Mouse (Mus musculus) CH12F3 (cell line): Measurements from ENCODE around the gene Hoxa11.

Experiments used
- in situ Hi-C: fragments of 300-500 bp; cut with MboI; formaldehyde crosslinking; loops from 2 replicates; pipeline ENCODE4 v1.14.3; 2020; ENCODE audit warnings: low sequenced_read_pairs

The Hoxa11 gene

DNA sequence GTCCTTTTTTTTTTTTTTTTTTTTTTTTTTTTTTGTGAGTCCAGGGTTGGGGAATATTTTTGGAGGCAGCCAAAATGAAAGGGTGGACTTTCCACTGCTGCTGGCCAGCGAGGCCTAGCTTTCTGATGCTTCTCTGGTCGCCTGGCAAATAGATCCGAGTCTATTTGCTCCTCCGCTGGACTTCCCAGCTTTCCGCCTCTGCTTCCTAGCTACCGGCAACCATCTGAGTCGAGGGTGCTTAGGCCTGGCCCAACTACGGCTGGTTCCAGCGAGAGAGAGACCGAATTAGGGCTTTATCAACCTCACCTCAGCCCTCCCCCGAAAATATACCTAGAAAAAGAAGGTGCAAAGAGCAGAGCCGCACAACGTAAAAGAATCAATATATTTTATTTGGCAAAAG is 22.9 kb downstream of the Hoxa11 start:
- in situ Hi-C loops: loop anchor here (5.0 to 25.0 kb wide), 3 partner anchors 360 to 1008 kb away; no protein-coding TSS in a partner anchor

DNA sequence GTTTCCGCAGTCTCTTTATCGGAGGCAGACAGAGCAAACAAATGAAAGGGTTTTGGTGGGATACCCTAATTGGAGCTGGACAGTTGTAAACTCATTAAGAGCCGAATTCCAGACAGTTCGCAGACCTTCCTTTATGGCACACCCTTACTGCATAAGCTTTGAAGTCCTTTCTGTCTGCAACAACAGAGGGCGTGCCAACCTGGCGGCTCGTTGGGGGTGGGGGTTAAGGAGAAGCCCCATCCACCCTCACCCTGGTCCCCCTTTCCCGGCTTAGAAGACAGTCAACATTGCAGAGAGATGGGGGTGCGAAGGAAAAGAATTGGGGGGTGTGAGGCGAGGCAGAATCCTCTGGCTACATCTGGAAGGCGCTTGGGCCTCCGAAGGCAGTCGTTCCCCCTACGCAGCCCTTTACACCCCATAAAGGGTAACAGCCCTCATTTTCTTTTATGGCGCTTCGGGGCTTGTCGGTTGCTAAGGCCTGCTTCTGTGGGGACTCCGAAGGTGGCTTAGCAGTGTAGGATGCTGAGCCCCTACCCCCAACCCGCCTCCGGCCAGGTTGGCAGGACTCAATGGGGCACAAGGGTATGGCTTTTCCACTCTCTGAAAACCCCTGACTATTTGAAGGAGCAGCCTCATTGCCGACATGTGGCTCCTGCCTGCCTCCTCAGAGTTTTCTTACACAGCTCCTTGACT is 23.5 kb downstream of the Hoxa11 start:
- in situ Hi-C loops: loop anchor here (5.0 to 25.0 kb wide), 3 partner anchors 360 to 1007 kb away; no protein-coding TSS in a partner anchor

DNA sequence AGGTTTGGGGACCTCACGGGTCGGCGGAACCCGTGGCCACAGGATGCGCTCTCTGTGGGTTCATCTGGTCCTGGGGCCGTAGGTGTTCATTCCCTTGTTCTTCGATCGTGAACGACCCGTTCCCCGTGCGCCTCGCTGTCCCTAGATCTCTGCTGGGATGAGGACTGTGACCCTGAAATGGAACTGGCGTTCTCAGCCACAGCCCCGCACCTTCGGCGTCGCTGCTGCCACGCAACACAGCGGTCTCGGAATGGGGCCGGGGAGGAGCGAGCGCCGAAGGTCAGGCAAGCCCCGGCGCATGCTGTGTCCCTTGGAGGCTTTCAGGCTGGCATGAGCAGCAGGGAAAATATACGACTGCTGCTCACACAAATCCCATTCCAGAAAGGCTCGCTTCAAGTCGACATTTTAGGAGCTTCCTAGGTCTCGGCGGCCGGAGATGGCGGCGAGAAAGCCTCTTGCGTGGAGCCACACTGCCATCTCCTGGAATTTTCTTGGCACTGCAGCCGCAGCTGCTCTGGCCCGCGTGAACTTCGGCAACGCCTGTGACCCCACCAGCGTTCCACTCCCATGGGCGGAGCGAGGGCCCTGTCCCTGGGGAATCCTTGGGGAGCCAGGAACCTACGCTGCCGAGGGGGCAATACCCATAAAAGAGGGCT is 24.1 kb downstream of the Hoxa11 start, which contains the start of gene Hoxa7:
Hoxa7 (minus strand) TSS at position 518 of the 656 bp plus-strand sequence.
- in situ Hi-C loops: loop anchor here (5.0 to 25.0 kb wide), 3 partner anchors 359 to 1007 kb away; no protein-coding TSS in a partner anchor

DNA sequence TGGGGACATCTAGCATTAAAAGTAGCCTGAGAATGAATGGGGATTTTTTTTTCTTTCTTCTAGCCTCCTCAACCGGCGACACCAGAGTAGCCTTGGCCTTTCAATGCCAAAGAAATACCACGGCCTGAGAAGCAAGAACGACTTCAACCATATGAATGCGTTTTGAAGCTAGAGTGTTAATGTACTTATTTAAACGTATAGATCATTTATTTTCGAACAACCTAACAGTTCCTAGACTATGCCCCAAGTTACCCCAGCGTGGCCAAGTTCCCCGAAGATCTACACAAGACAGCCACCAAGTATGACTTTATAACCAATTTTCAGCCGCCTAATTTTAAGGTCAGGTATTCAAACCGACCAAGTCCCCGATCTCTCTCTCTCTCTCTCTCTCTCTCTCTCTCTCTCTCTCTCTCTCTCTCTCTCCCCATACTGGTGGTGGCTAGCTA is 24.7 kb downstream of the Hoxa11 start:
- in situ Hi-C loops: loop anchor here (5.0 to 25.0 kb wide), 3 partner anchors 359 to 1006 kb away; no protein-coding TSS in a partner anchor

DNA sequence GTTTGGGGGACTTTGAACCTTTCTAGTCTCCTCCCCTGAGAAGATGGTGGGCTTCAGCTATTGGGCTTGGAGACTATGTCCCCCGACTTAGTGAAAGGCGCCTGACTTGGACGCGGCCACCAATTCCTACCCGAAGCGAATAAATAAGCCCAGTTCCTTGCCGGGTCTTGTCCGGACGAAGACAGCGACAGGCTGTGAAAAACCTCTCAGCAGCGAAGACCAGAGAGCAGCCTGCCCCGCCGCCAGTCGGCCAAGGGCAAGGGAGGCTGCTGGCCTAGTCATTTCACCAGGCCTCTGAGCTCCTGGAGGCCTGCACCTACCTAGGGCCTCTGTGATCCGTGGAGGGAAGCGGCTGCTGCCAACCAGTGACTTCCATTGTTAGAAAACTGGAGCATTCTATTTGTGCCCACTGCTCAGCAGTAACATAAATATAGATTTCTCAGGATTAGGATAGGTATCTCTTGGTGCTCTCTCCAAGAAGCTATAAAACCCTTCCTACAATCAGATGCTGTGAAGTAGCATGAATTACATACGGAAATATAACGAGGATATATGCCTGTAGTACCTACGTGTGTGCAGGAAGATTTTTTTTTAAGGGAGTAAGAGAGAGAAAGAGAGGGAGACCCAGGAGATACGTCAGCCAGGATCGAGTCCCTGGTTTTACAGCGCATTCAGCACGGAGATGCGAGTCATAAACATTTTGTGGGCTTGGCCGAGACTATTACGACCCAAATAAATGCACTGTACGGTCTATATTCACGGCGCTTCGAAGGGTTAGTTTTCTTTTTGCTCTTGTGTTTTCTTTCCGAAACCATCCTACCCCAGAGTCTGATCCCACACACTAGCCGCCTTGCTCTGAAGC is 25.4 kb downstream of the Hoxa11 start:
- in situ Hi-C loops: loop anchor here (5.0 to 25.0 kb wide), 3 partner anchors 358 to 1005 kb away; no protein-coding TSS in a partner anchor

DNA sequence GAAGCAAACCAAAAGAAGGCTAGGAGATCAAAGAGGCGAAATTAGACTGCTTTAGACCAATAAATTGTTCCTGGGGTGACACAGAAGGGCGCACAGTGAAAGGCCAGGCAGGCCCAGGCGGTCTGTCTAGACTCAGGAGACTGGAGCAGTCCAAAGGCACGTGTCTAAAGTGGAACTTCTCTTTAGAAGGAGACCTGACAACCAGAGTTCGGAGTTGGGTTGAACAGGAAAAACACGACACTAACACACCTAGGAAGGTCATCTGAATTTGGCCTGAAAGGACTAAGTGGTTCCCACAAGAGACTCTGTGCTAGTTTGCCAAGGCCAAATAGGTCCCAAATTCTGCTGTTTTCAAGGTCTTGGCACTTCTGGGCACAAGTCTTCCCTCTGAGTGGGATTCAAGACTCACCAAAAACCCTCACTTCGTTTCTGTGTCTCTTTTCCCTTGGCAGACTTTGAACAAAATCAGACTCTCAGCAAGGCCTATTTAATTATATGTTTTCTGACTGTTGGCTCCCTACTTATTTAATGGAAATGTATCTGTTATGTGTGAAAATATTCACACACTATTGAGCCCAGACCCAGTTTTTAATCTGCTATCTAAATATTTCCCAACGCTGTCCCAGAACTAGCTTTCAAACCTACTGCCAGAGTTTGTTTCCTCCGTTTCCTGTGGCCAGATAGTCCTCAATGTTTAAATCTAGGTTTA is 26.2 kb downstream of the Hoxa11 start:
- in situ Hi-C loops: loop anchor here (25.0 kb wide), 1 partner anchor 357 kb away; no protein-coding TSS in a partner anchor

DNA sequence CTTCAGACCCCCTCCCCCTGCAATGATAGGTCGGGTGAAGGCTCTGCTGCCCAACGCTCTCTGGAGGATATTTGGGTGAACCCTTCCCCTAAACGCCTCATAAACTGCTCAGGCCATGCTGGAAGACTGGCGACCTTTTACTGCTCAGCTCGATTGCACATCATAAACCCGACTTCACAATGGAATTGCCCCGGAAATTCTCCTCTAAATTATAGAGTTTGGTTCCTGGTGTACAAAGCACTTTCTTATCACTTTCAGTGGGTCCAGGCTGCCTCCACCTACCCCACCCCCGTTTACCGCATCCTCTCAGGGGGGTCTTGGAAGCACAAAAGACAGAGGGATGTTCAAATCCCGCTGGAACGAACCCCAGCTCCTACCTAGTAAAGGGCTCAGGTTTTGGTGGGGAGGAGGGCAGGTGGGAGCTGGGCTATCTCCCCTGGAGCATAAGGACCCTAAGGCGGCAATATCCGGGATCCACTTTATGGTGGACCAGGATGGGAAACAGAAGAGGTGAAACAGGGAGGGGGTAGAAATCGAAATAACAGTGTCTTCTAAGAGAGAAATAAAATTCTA is 26.9 kb downstream of the Hoxa11 start:
- in situ Hi-C loops: loop anchor here (25.0 kb wide), 1 partner anchor 356 kb away; no protein-coding TSS in a partner anchor

DNA sequence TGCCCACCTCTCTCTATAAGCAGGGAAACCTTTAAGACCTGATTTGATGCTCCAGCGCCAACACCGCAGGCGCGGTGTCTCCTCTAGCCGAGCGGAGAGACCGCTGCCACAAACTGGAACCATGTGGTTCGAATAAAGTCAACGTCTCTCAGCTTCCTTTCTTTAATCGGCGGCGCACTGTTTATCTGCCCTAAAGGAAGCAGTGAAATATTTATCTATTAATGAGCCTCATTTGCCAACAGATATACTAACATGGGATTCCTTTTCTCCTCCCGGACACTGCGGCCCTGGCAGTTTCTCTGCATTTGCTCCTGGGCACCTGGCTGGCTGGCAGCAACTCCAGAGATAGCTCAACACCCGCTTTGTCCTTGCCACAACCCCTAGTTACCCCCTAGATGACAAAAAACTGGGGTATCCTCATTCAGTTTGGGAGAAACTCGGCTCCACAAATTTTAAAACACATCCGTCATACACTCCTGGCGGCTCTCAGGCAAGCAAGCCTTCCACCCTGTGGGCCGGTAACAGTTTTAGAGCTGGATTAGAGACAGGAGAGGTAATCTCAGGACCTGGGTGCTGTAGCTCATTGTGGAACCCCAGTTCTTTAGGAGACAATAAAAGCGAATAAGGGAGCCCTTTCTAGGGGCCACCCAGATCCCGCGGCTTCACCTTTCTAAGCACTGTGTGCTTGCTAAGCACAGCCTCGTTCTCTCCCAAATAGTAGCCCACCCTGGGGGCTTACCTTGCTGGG is 27.5 kb downstream of the Hoxa11 start:
- in situ Hi-C loops: loop anchor here (25.0 kb wide), 1 partner anchor 356 kb away; no protein-coding TSS in a partner anchor

DNA sequence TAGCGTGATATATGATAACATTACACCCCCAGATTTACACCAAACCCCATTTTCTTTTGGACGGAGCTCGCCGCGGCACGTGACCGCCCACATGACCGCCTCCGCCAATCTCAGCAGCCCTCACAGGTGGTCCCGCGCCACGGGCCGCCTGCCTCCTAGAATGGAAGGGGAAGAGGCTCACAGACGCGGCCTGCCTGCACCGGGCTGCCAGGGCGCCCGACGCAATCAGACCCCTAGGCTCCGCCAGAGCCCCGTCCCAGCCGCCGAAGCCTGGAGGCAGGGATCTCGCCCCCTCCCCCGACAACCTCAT is 28.2 kb downstream of the Hoxa11 start:
- in situ Hi-C loops: loop anchor here (25.0 kb wide), 1 partner anchor 355 kb away; no protein-coding TSS in a partner anchor

DNA sequence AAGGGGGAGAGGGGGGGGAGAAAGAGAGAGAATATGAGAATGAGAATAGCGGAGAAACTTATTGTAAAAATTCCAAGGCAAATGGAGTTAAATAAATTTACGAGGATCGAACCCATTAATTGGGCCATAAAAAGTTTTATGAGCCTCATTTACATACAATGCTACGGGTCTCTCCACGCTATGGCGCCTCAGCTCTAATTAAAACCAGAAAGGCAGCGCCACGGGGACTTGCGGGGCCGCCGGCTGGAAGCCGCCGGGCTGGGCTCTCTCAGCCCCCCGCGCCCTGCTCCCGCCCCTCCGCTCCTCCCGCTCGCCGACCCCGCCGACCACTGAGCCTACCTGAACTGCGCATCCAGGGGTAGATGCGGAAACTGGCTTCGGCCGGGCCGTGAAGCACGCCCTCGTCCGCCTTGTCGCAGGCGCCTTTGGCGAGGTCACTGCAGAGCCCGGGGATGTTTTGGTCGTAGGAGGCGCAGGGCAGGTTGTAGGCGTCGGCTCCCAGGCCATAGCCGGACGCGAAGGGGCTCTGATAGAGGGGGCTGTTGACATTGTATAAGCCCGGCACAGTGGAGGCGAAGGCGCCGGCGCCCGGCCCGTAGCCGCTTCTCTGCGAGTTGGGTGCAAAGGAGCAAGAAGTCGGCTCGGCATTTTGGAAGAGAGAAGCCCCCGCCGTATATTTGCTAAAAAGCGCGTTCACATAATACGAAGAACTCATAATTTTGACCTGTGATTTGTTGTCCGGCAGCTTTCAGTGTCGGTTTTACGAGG is 28.7 kb downstream of the Hoxa11 start:
- in situ Hi-C loops: loop anchor here (25.0 kb wide), 1 partner anchor 355 kb away; no protein-coding TSS in a partner anchor

DNA sequence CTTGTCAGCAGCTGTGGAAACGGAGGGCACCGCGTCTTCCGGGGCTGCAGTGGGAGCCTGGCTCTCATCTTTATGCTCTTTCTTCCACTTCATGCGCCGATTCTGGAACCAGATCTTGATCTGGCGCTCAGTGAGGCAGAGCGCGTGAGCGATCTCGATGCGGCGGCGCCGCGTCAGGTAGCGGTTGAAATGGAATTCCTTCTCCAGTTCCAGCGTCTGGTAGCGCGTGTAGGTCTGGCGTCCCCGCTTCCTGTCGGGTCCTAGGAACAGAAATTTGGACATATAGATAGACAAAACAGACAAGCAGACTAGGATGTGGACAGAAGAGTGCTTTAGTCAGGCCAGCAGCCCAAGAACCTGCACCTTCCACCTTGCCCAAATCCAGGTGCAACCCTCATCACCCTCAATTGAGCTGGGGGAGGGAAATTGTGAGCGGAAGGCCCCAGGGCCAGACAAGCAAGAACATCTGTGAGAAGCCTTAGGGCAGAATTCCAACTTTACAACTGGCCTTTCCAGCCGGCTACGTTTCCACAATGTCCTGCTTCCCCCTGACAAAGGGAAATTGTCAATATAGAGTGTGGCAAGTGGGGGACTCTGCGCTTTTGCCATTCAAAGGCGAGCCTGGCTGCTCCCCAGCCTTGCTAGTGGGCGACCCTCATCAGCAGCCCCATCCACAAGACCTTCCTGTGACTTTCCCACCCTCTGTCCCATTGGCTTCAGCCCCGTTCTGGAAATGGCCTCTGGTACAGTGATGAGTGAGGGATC is 29.7 kb downstream of the Hoxa11 start:
- in situ Hi-C loops: loop anchor here (25.0 kb wide), 1 partner anchor 354 kb away; no protein-coding TSS in a partner anchor

DNA sequence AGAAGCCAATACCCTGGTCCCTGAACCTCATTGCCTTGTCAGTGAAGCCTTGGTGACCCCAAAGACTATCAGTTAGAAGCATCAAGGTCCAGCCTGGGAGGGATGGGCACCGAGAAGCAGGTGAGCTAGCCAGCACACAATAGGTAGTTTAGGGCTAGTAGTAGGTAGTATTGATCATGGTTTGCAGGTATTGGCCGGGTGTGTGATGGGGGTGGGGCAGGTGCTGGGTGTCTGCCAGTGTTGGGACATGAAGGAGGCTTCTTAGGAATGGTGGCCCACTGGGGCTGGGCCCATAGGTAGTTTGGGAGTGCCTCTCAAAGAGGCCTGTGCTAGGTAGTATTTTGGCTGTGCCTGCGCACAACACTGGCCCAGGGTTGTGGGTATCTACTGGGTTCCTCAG is 30.5 kb downstream of the Hoxa11 start:
- in situ Hi-C loops: loop anchor here (25.0 kb wide), 1 partner anchor 353 kb away; no protein-coding TSS in a partner anchor

DNA sequence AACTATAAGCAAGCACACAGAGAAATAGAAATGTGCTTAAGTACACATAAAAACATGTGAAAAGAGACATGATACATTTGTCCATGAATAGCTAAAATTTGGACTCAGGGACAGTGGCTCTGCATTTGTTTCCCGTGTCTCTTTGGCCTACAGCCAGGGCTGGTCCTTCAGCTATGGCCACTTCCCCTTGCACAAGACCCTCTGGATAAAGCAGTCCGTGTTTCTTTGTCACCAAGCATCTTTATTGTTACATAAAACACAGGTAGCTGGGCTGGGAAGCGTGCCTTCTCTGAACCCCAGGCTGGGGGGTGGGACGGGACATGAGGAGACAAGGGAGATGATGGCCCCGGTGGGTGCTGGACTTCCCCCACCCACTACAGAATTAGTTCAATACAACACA is 31.3 kb downstream of the Hoxa11 start:
- in situ Hi-C loops: loop anchor here (25.0 kb wide), 1 partner anchor 352 kb away; no protein-coding TSS in a partner anchor

DNA sequence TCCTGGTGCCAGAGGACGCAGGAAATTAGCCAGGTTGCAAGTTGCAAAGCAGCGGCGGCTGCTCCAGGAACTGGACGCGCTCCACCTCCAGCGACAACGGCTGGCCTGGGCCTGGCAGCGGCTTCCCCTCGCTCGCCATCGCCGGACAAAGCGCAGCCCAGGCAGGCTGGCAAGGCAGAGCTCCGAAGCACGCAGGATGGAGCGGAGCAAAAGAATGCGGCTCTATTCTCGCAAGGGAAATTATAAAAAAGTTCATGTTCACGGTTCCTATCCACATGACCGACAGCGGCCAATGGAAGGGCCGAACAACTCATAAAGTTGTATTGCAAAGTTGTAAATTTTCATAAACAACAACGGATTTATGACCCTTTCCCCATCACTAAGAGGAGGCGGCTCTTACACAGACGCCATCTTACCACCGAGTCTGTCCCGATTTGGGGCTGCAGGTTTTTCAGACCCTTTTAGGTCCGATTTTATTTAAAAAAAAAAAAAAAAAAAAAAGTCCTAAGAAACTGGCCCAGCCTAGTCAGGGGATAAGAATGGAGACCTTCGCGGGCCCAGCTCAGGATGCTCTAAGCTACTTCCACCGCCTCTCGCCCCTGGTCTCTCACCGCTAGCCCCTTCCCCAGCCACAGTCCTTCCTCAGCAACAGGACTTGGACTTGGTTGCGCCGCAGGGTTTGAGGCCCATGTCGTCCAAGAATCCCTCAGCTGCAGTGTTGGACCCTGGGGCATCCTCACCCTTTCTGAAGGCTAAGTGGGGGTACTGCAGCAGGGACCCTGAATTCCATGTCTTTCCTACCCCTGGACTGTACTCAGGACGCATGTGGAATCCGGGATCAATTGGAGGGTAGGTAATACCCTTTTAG is 32.3 kb downstream of the Hoxa11 start, which contains the start of the genes Hoxa3 and Gm28308:
Hoxa3 (minus strand) TSS at position 218 of the 868 bp plus-strand sequence.
Gm28308 (minus strand) TSS at position 221 of the 868 bp plus-strand sequence.
- in situ Hi-C loops: loop anchor here (25.0 kb wide), 1 partner anchor 351 kb away; no protein-coding TSS in a partner anchor

DNA sequence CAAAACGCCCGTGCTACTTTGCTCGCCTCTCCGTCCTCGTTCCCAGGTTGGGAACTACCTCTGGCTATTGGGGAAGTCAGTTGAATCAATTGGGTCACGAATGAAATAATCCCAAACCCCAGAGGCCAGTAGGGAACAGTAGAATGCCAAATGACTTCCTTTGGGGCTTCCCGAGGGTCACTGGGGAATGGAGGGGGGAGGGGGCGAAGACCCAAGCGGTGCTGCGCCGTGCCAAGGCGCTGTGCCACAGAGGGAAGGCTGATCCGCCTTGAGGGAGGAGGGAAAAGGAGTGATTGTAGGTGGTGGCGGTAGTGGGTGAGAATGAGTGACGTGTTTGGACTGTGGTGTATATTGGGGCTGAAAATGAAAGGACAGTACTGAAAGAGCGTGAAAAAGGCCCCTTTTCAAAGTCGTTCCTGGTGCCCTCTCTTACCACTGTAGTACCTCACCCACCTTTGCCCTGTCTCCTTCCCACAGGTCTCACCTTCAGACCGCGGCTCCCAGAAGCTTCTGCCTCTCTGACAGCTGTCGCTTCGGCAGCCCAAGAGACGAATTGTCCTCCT is 33.0 kb downstream of the Hoxa11 start:
- in situ Hi-C loops: loop anchor here (25.0 kb wide), 1 partner anchor 350 kb away; no protein-coding TSS in a partner anchor

DNA sequence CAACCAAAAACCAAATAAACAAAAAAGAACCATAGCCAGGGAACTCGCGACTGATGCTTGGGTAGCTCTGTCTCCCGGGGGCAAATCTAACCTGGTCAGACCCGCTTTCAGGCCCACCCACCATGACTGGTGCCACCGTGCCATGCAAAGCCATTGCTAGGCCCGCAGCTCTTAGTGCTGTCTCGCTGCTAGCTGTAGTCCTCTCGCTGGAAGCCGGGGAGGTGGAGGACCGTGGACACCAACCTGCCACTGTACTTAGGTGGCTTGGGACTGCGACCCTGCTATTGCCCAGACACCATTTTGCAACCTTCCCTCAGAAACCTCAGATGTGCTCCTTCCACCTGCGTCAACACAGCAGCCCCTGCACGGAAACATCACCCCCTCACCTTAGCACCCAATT is 33.6 kb downstream of the Hoxa11 start:
- in situ Hi-C loops: loop anchor here (25.0 kb wide), 1 partner anchor 350 kb away; no protein-coding TSS in a partner anchor
